Mouse (Mus musculus) myocyte (in vitro differentiated cells): ENCODE results near the gene Scp2.

Experiments
- E2F4 ChIP-seq: IDR thresholded peaks from one replicate; pipeline ENCODE4 v1.6.1; 2011; ENCODE audit warnings: mild to moderate bottlenecking, control low read depth, moderate library complexity; ENCODE audit not compliant: insufficient read depth
- MAX ChIP-seq: IDR thresholded peaks from one replicate; pipeline ENCODE4 v1.6.1; 2011; ENCODE audit warnings: low read depth, mild to moderate bottlenecking, control low read depth
- POLR2A ChIP-seq: IDR thresholded peaks from one replicate; pipeline ENCODE4 v1.6.1; 2011; ENCODE audit warnings: low read depth, mild to moderate bottlenecking, control low read depth, moderate library complexity; ENCODE audit not compliant: insufficient read length
- POLR2AphosphoS2 ChIP-seq: IDR thresholded peaks from one replicate; pipeline ENCODE4 v1.6.1; 2011; ENCODE audit warnings: low read depth, control low read depth; ENCODE audit not compliant: insufficient read length
- REST ChIP-seq: IDR thresholded peaks from one replicate; pipeline ENCODE4 v1.6.1; 2011; ENCODE audit warnings: mild to moderate bottlenecking, control low read depth, moderate library complexity; ENCODE audit not compliant: insufficient read depth, insufficient read length
- SRF ChIP-seq: IDR thresholded peaks from one replicate; pipeline ENCODE4 v1.6.1; 2011; ENCODE audit warnings: low read depth; ENCODE audit not compliant: control insufficient read depth, insufficient read length
- USF1 ChIP-seq: IDR thresholded peaks from one replicate; pipeline ENCODE4 v1.6.1; 2011; ENCODE audit warnings: low read depth, mild to moderate bottlenecking, control low read depth, moderate library complexity

GRCm38 (mm10) chr4:108082401-108082806, 62.4 kb downstream of the Scp2 start:
- TF ChIP-seq POLR2AphosphoS2 (no peak), POLR2A (no peak), SRF (no peak), USF1 (no peak), E2F4 (no peak), REST (no peak), MAX (no peak)
